Mouse (Mus musculus) E14TG2a.4 (cell line): ENCODE measurements around the gene Ube2e1.

ENCODE experiments used
- CTCF ChIP-seq: conservative IDR thresholded peaks from 2 replicates; pipeline ENCODE4 v1.5.1; 2014; ENCODE audit warnings: low read length
- NANOG ChIP-seq: IDR thresholded peaks from 2 replicates; pipeline ENCODE4 v1.6.1; 2014; ENCODE audit warnings: borderline replicate concordance, low read length, mixed read lengths
- POU5F1 ChIP-seq: IDR thresholded peaks from 2 replicates; pipeline ENCODE4 v1.6.1; 2014; ENCODE audit warnings: low read length, borderline replicate concordance

DNA sequence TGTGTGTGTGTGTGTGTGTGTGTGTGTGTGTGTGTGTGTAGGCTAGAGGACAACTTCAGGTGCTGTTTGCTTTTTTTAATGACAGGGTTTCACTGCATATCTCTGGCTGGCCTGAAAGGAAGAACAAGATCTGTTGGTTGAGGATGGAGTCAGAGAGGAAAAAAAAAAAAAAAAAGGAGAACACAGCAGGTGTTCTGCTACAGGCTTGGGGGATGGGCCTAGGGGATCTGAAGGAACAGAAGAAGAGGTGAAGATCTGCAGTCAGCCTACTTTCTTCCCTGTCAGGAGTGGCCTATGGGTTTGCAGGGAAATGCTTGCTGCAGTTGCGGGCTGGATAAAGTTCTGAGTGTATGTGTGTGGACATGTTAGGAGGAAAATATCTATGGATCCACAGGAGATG is 19.0 kb upstream of the Ube2e1 start:
- TF ChIP-seq CTCF = no peak
- no peak for TF ChIP-seq POU5F1
- TF ChIP-seq NANOG = no peak
